Mouse (Mus musculus) Patski (cell line): Measurements from ENCODE around the gene Arpc5l. TPM values are rescaled to one million over a fixed set of nuclear protein-coding genes. Genes with fewer than 3 reads are reported as not detected.

Experiments
- ATAC-seq: fragments of 100-300 bp; one replicate; pipeline ENCODE4 v1.8.0; 2021
- CTCF ChIA-PET: fragments of 350-600 bp; sonication (Branson Sonifier 250); formaldehyde crosslinking; loops from one replicate; lab custom pipeline; 2022; ENCODE audit warnings: inconsistent platforms; lab: Charles Lee
- POLR2A ChIA-PET: fragments of 350-600 bp; sonication (Branson Sonifier 250); formaldehyde crosslinking; loops from one replicate; lab custom pipeline; 2022; ENCODE audit warnings: antibody characterized with exemption, inconsistent platforms; lab: Charles Lee
- DNase-seq: peaks from one replicate; pipeline ENCODE4 v3.0.0-alpha.2; 2011; ENCODE audit warnings: low read depth, low spot score
- H3K27me3 ChIP-seq: fragments of 371-371 bp; one replicate; pipeline ENCODE4 v1.5.1; 2021
- CTCF ChIP-seq: fragments of 100-300 bp; IDR thresholded peaks from one replicate; pipeline ENCODE4 v1.5.1; 2021
- in situ Hi-C: fragments of 300-500 bp; cut with MboI; formaldehyde crosslinking; loops from 3 replicates; pipeline ENCODE4 v1.11.1; 2018; ENCODE audit warnings: low pct_unique_long_range_greater_than_20kb, mixed read lengths
- polyA plus RNA-seq: library from polyadenylated mRNA; unstranded; gene quantifications from one replicate; pipeline ENCODE4 v1.2.3, GENCODE M21; 2021

Arpc5l gene
- polyA plus RNA-seq, 1 experiment from 2014 or later = 93.2 TPM

GRCm38 (mm10) chr2:39040215-39040614, 35.1 kb downstream of the Arpc5l start:
- ChIA-PET CTCF (interaction anchor here (0.8 to 1.5 kb wide), 5 partner anchors 10 to 48 kb away, joined by 3 to 5 read pairs (median 3); no protein-coding TSS in a partner anchor), POLR2A (no interaction called here)
- no peak for TF ChIP-seq CTCF
- no peaks in the 10 kb centered on the region for H3K27me3 ChIP-seq
- no peak for ATAC-seq
- in situ Hi-C loops = loop anchor here (25.0 kb wide), 1 partner anchor 1653 kb away; no protein-coding TSS in a partner anchor
- no peak for DNase-seq

DNA sequence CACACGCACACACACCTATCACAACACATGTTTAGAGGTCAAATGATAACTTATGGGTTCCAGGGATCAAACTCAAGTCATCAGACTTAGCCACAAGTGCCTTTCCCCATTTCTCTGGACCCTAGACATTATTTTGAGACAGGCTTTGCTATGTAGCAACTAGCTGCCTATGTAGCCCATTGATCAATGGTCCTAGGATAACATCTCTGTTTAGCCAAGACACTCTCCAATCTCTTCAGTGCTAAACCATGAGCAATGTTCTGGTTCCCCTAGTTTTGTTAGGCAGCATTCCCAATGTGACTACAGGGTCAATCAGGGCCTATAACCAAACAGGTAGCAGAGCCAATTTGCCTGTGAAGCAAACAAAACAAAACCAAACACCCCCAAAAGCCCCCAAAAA, 43.4 kb downstream of the Arpc5l start:
- CTCF ChIA-PET = interaction anchor here (0.9 kb wide), 1 partner anchor 14 kb away, joined by 3 read pairs; no protein-coding TSS in a partner anchor
- POLR2A ChIA-PET = interaction anchor here (1.3 kb wide), 1 partner anchor 38 kb away, joined by 3 read pairs; no protein-coding TSS in a partner anchor
- in situ Hi-C loops = loop anchor here (25.0 kb wide), 1 partner anchor 1661 kb away; no protein-coding TSS in a partner anchor
- no peak for ATAC-seq
- no peaks in the 10 kb centered on the region for H3K27me3 ChIP-seq
- DNase-seq = no peak
- no peak for TF ChIP-seq CTCF

DNA sequence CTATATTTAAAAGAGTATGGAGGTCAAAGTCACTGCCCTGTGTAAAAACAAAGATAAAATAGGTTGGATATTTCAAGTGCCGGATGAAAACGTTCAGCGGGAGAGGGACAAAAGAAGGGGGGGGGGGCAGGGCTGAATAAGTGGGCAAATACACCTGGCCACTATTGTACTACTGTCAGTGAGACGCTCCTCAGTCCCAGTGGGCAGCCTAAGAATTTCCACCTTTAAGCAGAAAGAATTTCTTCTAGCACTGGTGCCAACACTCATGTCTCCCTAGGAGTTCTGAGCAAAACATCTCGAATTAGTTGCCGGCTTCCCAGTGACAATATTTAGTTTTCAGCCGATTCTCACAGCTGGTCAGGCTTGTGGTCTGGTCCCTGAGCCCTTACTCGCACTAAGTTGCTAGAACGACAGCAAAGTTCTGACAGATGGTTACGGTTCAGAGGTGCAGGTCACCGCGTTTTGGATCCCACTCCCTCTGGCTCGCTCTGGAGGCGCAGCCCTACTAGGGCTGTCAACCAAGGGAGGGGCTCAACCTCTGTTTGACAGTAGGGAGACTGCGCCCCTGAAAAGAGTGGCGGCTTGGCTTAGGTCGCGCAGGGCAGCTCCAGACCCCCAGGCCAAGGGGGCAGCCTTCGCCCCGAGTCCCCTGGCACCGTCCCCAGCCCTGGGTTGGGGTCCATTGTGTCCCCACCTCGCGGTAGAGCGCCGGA, 59.7 kb downstream of the Arpc5l start:
- in situ Hi-C loops = no loop called here

More for the DNA sequence above, 59.7 kb downstream of the Arpc5l start:
- DNase-seq = no peak
- TF ChIP-seq CTCF = no peak
- no peaks in the 10 kb centered on the region for H3K27me3 ChIP-seq
- ChIA-PET CTCF (no interaction called here), POLR2A (no interaction called here)
- ATAC-seq = peak; percentile 58

Other genes with a start within 250 kb of the Arpc5l start
- gene Nr6a1, start 77.7 kb upstream of the Arpc5l start, polyA plus RNA-seq = 4.9 TPM
- gene Olfml2a, start 73.4 kb upstream of the Arpc5l start, polyA plus RNA-seq = 0.01 TPM
- gene Wdr38, start 7.9 kb upstream of the Arpc5l start, polyA plus RNA-seq = 0.40 TPM
- 505 TPM for gene Rpl35, start 276 bp downstream of the Arpc5l start, polyA plus RNA-seq
- 31.3 TPM for gene Golga1, start 60.2 kb downstream of the Arpc5l start, polyA plus RNA-seq
- gene Scai, start 185.4 kb downstream of the Arpc5l start, polyA plus RNA-seq = 11.3 TPM
- gene Ppp6c, start 221.1 kb downstream of the Arpc5l start, polyA plus RNA-seq = 53.9 TPM